Mouse (Mus musculus) small intestine, adult 2 months (tissue): ENCODE data around the gene Tmx1. TPM values are rescaled to one million over a fixed set of nuclear protein-coding genes. Genes with fewer than 3 reads are reported as not detected.

Experiments used
- H3K27ac ChIP-seq: fragments of 200-500 bp; 2 replicates; pipeline ENCODE4 v1.5.1; 2012; ENCODE audit warnings: low read depth, low read length, control low read depth, inconsistent platforms; ENCODE audit not compliant: insufficient read depth
- H3K27me3 ChIP-seq: fragments of 200-500 bp; 2 replicates; pipeline ENCODE4 v1.6.1; 2012; ENCODE audit warnings: mild to moderate bottlenecking, moderate library complexity, low read length, inconsistent platforms; ENCODE audit not compliant: control insufficient read depth, insufficient read depth
- H3K36me3 ChIP-seq: fragments of 200-500 bp; 2 replicates; pipeline ENCODE4 v1.6.1; 2012; ENCODE audit warnings: mild to moderate bottlenecking, low read length, control low read depth, inconsistent platforms; ENCODE audit not compliant: control insufficient read depth, insufficient read depth
- H3K4me1 ChIP-seq: fragments of 200-500 bp; 2 replicates; pipeline ENCODE4 v1.6.1; 2012; ENCODE audit warnings: low read length, inconsistent platforms, mixed read lengths; ENCODE audit not compliant: control insufficient read depth, insufficient read depth, insufficient read length
- H3K4me3 ChIP-seq: fragments of 200-500 bp; 2 replicates; pipeline ENCODE4 v1.5.1; 2012; ENCODE audit warnings: low read depth, mild to moderate bottlenecking, control low read depth, inconsistent platforms, low read length, moderate library complexity
- CTCF ChIP-seq: fragments of 200-500 bp; IDR thresholded peaks from 2 replicates; pipeline ENCODE4 v1.5.1; 2012; ENCODE audit warnings: low read depth, mild to moderate bottlenecking, control low read depth, inconsistent platforms, low read length, moderate library complexity, mixed read lengths; ENCODE audit not compliant: insufficient replicate concordance, insufficient read length; ENCODE audit errors: extremely low read depth
- POLR2A ChIP-seq: fragments of 200-500 bp; IDR thresholded peaks from 2 replicates; pipeline ENCODE4 v1.6.1; 2012; ENCODE audit warnings: low read depth, mild to moderate bottlenecking, control low read depth, inconsistent platforms, low read length, moderate library complexity
- WGBS: fragments of 180-500 bp; shearing (Covaris S2); methylation state at CpG from one replicate; pipeline ENCODE4 v1.1.7; 2018; 5-methylcytosine and 5-hydroxymethylcytosine counted together
- polyA plus RNA-seq: library from polyadenylated mRNA; depleted of rRNA; stranded (reverse); fragments of >200 nt; gene quantifications from 2 replicates; pipeline ENCODE4 v1.2.3, GENCODE M21; 2012

Tmx1 gene
- polyA plus RNA-seq, 1 experiment, result 2.1 TPM

GRCm38 (mm10) chr12:70486716-70487480 is 34.0 kb downstream of the Tmx1 start:
- Histone ChIP-seq H3K27ac (no peak overlapping the region), H3K4me3 (no peak overlapping the region), H3K4me1 (no peaks in the 10 kb centered on the region), H3K36me3 (no peaks in the 10 kb centered on the region), H3K27me3 (no peaks in the 10 kb centered on the region; the same call in 1 of the 2 replicates)
- no peak for TF ChIP-seq CTCF
- no peak for TF ChIP-seq POLR2A
- 67% methylated on average over 6 of the region's 6 CpGs for WGBS

GRCm38 (mm10) chr12:70492441-70492840 is 39.5 kb downstream of the Tmx1 start:
- Histone ChIP-seq H3K4me1 (no peaks in the 10 kb centered on the region), H3K27ac (no peak overlapping the region), H3K36me3 (no peaks in the 10 kb centered on the region), H3K27me3 (no peaks in the 10 kb centered on the region; the same call in 1 of the 2 replicates), H3K4me3 (no peak overlapping the region)
- TF ChIP-seq POLR2A (no peak), CTCF (no peak)
- WGBS, result 88% methylated on average over 10 of the region's 10 CpGs

- Histone ChIP-seq H3K4me3 (no peak overlapping the region), H3K4me1 (no peaks in the 10 kb centered on the region), H3K27me3 (no peaks in the 10 kb centered on the region), H3K36me3 (no peaks in the 10 kb centered on the region), H3K27ac (no peak overlapping the region)
- TF ChIP-seq CTCF (no peak), POLR2A (no peak)
- WGBS, result 54% methylated on average over 10 of the region's 10 CpGs
These were observed 41.8 kb downstream of the Tmx1 start for GRCm38 (mm10) chr12:70494494-70495281.

GRCm38 (mm10) chr12:70495282-70495922 is 42.5 kb downstream of the Tmx1 start:
- TF ChIP-seq CTCF (no peak), POLR2A (no peak)
- H3K27ac ChIP-seq, result no peak overlapping the region
- whole genome bisulfite sequencing, result 39% methylated on average over 4 of the region's 4 CpGs
- no peaks in the 10 kb centered on the region for H3K27me3 ChIP-seq
- H3K36me3 ChIP-seq, result no peaks in the 10 kb centered on the region
- H3K4me3 ChIP-seq, result no peak overlapping the region
- no peaks in the 10 kb centered on the region for H3K4me1 ChIP-seq

GRCm38 (mm10) chr12:70498091-70498490 is 45.2 kb downstream of the Tmx1 start:
- TF ChIP-seq POLR2A, result no peak
- no peak for TF ChIP-seq CTCF

GRCm38 (mm10) chr12:70505971-70506370 is 53.1 kb downstream of the Tmx1 start:
- H3K27ac ChIP-seq, result no peak overlapping the region
- no peaks in the 10 kb centered on the region for H3K27me3 ChIP-seq
- H3K4me1 ChIP-seq, result no peaks in the 10 kb centered on the region
- H3K36me3 ChIP-seq, result no peaks in the 10 kb centered on the region
- H3K4me3 ChIP-seq, result no peak overlapping the region
- TF ChIP-seq POLR2A (no peak), CTCF (no peak)
- 72% methylated on average over 5 of the region's 5 CpGs for WGBS

More at GRCm38 (mm10) chr12:70498091-70498490, 45.2 kb downstream of the Tmx1 start:
- Histone ChIP-seq H3K4me1 (no peaks in the 10 kb centered on the region), H3K4me3 (no peak overlapping the region), H3K27ac (no peak overlapping the region), H3K36me3 (no peaks in the 10 kb centered on the region), H3K27me3 (no peaks in the 10 kb centered on the region)
- 91% methylated on average over 3 of the region's 3 CpGs for WGBS

- Histone ChIP-seq H3K4me1 (no peaks in the 10 kb centered on the region), H3K4me3 (no peak overlapping the region), H3K27me3 (no peaks in the 10 kb centered on the region), H3K36me3 (no peaks in the 10 kb centered on the region), H3K27ac (no peak overlapping the region)
- no peak for TF ChIP-seq POLR2A
- no peak for TF ChIP-seq CTCF
- 87% methylated on average over 5 of the region's 5 CpGs for WGBS
These were observed 59.1 kb downstream of the Tmx1 start for GRCm38 (mm10) chr12:70512023-70512422.
